Mouse (Mus musculus): ENCODE data around the gene Fam107b. TPM values are rescaled to one million over a fixed set of nuclear protein-coding genes. Genes with fewer than 3 reads are reported as not detected.

Fam107b gene
- polyA plus RNA-seq, 1 experiment, result 31.0 TPM

GRCm38 (mm10) chr2:3630769-3631477 is 60.6 kb downstream of the Fam107b start:
- H3K4me3 ChIP-seq (ENCODE audit: insufficient read depth, low read depth, low read length), result no peak overlapping the region
- H3K27ac ChIP-seq (replicated peaks; ENCODE audit: low read depth, low read length), result no peak overlapping the region
- no peaks in the 10 kb centered on the region for H3K4me1 ChIP-seq (ENCODE audit: control insufficient read depth, insufficient read depth, insufficient read length, low read length)

- no peak overlapping the region for H3K27ac ChIP-seq (replicated peaks; ENCODE audit: low read depth, low read length)
- H3K4me3 ChIP-seq (ENCODE audit: insufficient read depth, low read depth, low read length), result no peak overlapping the region
- no peaks in the 10 kb centered on the region for H3K4me1 ChIP-seq (ENCODE audit: control insufficient read depth, insufficient read depth, insufficient read length, low read length)
Observed at GRCm38 (mm10) chr2:3633137-3633536, 62.8 kb downstream of the Fam107b start.

- Histone ChIP-seq H3K4me1 (ENCODE audit: control insufficient read depth, insufficient read depth, insufficient read length, low read length) (no peaks in the 10 kb centered on the region), H3K4me3 (ENCODE audit: insufficient read depth, low read depth, low read length) (no peak overlapping the region), H3K27ac (replicated peaks; ENCODE audit: low read depth, low read length) (no peak overlapping the region)
Observed at GRCm38 (mm10) chr2:3636771-3637170, 66.5 kb downstream of the Fam107b start.

- H3K27ac ChIP-seq (replicated peaks; ENCODE audit: low read depth, low read length), result no peak overlapping the region
- no peak overlapping the region for H3K4me3 ChIP-seq (ENCODE audit: insufficient read depth, low read depth, low read length)
- H3K4me1 ChIP-seq (ENCODE audit: control insufficient read depth, insufficient read depth, insufficient read length, low read length), result no peaks in the 10 kb centered on the region
Observed at GRCm38 (mm10) chr2:3641001-3641770, 70.9 kb downstream of the Fam107b start.

- Histone ChIP-seq H3K4me1 (ENCODE audit: control insufficient read depth, insufficient read depth, insufficient read length, low read length) (no peaks in the 10 kb centered on the region), H3K4me3 (ENCODE audit: insufficient read depth, low read depth, low read length) (no peak overlapping the region), H3K27ac (replicated peaks; ENCODE audit: low read depth, low read length) (no peak overlapping the region)
Observed at GRCm38 (mm10) chr2:3642949-3643348, 72.7 kb downstream of the Fam107b start.

- H3K4me3 ChIP-seq (ENCODE audit: insufficient read depth, low read depth, low read length), result no peak overlapping the region
Observed at GRCm38 (mm10) chr2:3645741-3646140, 75.5 kb downstream of the Fam107b start.

GRCm38 (mm10) chr2:3649171-3649570 is 78.9 kb downstream of the Fam107b start:
- Histone ChIP-seq H3K4me3 (ENCODE audit: insufficient read depth, low read depth, low read length) (no peak overlapping the region), H3K4me1 (ENCODE audit: control insufficient read depth, insufficient read depth, insufficient read length, low read length) (no peaks in the 10 kb centered on the region), H3K27ac (replicated peaks; ENCODE audit: low read depth, low read length) (no peak overlapping the region)

More at GRCm38 (mm10) chr2:3645741-3646140, 75.5 kb downstream of the Fam107b start:
- no peaks in the 10 kb centered on the region for H3K4me1 ChIP-seq (ENCODE audit: control insufficient read depth, insufficient read depth, insufficient read length, low read length)
- H3K27ac ChIP-seq (replicated peaks; ENCODE audit: low read depth, low read length), result no peak overlapping the region

GRCm38 (mm10) chr2:3654606-3655005 is 84.3 kb downstream of the Fam107b start:
- H3K27ac ChIP-seq (replicated peaks; ENCODE audit: low read depth, low read length), result no peak overlapping the region
- peaks cover 5% of the 10 kb centered on the region; the same call in 1 of the 2 replicates for H3K4me1 ChIP-seq (ENCODE audit: control insufficient read depth, insufficient read depth, insufficient read length, low read length)
- no peak overlapping the region for H3K4me3 ChIP-seq (ENCODE audit: insufficient read depth, low read depth, low read length)

- no peak overlapping the region for H3K4me3 ChIP-seq (ENCODE audit: insufficient read depth, low read depth, low read length)
- H3K27ac ChIP-seq (replicated peaks; ENCODE audit: low read depth, low read length), result no peak overlapping the region
- peaks cover 5% of the 10 kb centered on the region; the same call in 1 of the 2 replicates for H3K4me1 ChIP-seq (ENCODE audit: control insufficient read depth, insufficient read depth, insufficient read length, low read length)
Observed at GRCm38 (mm10) chr2:3656091-3656490, 85.8 kb downstream of the Fam107b start.

- H3K27ac ChIP-seq (replicated peaks; ENCODE audit: low read depth, low read length), result peak overlapping the region; percentile 67; the same call in 1 of the 2 replicates
- H3K4me3 ChIP-seq (ENCODE audit: insufficient read depth, low read depth, low read length), result no peak overlapping the region
- peaks cover 5% of the 10 kb centered on the region; the same call in 1 of the 2 replicates for H3K4me1 ChIP-seq (ENCODE audit: control insufficient read depth, insufficient read depth, insufficient read length, low read length)
Observed at GRCm38 (mm10) chr2:3656834-3657233, 86.5 kb downstream of the Fam107b start.

GRCm38 (mm10) chr2:3657376-3657775 is 87.1 kb downstream of the Fam107b start:
- Histone ChIP-seq H3K4me3 (ENCODE audit: insufficient read depth, low read depth, low read length) (no peak overlapping the region), H3K27ac (replicated peaks; ENCODE audit: low read depth, low read length) (peak overlapping the region; percentile 67), H3K4me1 (ENCODE audit: control insufficient read depth, insufficient read depth, insufficient read length, low read length) (peaks cover 5% of the 10 kb centered on the region; the same call in 1 of the 2 replicates)

GRCm38 (mm10) chr2:3657811-3658730 is 87.8 kb downstream of the Fam107b start:
- peak overlapping the region; percentile 49 for H3K27ac ChIP-seq (replicated peaks; ENCODE audit: low read depth, low read length)

GRCm38 (mm10) chr2:3658900-3659299 is 88.6 kb downstream of the Fam107b start:
- H3K4me1 ChIP-seq (ENCODE audit: control insufficient read depth, insufficient read depth, insufficient read length, low read length), result peaks cover 7% of the 10 kb centered on the region; the same call in 1 of the 2 replicates
- H3K4me3 ChIP-seq (ENCODE audit: insufficient read depth, low read depth, low read length), result no peak overlapping the region
- peak overlapping the region; percentile 48; the same call in 1 of the 2 replicates for H3K27ac ChIP-seq (replicated peaks; ENCODE audit: low read depth, low read length)

More at GRCm38 (mm10) chr2:3657811-3658730, 87.8 kb downstream of the Fam107b start:
- Histone ChIP-seq H3K4me1 (ENCODE audit: control insufficient read depth, insufficient read depth, insufficient read length, low read length) (peaks cover 5% of the 10 kb centered on the region; the same call in 1 of the 2 replicates), H3K4me3 (ENCODE audit: insufficient read depth, low read depth, low read length) (no peak overlapping the region)

- Histone ChIP-seq H3K4me3 (ENCODE audit: insufficient read depth, low read depth, low read length) (no peak overlapping the region), H3K27ac (replicated peaks; ENCODE audit: low read depth, low read length) (no peak overlapping the region), H3K4me1 (ENCODE audit: control insufficient read depth, insufficient read depth, insufficient read length, low read length) (peaks cover 7% of the 10 kb centered on the region; the same call in 1 of the 2 replicates)
Observed at GRCm38 (mm10) chr2:3659300-3659910, 89.1 kb downstream of the Fam107b start.

Measured in brown adipose tissue, adult 24 weeks (tissue).